Mouse (Mus musculus): ENCODE data around the gene Mrpl34. TPM values are rescaled to one million over a fixed set of nuclear protein-coding genes. Genes with fewer than 3 reads are reported as not detected.

The Mrpl34 gene
- total RNA-seq (2023): 10 to 100 TPM; 40.3 to 40.8 TPM

DNA sequence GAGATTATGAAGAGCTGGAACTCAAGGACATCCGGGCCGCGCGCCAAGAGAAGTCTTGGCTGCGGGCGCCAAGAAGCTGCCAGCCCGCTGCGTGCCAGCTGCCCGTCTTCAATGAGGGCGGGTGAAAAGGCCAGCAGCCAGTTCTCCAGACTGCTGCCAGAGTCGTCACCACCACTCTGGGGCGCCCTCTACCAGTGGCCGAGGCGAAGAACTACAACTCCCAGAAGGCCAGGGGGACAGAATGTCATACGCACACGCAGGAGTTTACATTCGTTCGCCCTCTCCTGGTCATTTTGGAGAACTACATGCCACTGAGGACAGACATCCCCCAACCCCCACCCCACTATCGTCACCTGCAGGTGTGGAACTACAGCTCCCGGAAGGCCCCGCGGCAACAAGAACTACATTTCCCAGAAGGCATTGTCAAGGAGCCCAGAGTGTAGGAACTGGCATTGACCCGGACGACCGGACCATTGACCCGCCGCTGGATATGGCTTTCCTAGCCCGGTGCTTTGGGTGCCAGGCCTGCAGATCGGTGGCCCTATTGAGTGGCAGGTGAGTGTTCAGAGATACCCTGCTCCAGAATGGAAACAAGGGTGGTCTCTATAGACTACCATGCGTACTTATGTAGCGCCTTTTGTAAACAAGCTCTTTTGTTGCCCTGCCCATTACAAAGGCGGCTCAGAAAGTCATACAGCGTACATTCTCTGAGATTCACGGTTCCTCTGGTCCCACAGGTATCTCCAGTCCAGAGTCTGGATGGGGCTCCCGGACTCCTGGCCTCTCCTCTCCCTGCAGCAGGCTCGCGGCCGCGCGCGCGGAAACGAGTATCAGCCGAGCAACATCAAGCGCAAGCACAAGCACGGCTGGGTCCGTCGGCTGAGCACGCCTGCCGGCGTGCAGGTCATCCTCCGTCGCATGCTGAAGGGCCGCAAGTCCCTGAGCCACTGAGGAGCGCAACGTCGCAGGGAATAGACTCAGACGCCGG lies at the start of gene Mrpl34:
Gene Mrpl34 (plus strand): TSS at position 447 of the 988 bp plus-strand sequence.

DNA sequence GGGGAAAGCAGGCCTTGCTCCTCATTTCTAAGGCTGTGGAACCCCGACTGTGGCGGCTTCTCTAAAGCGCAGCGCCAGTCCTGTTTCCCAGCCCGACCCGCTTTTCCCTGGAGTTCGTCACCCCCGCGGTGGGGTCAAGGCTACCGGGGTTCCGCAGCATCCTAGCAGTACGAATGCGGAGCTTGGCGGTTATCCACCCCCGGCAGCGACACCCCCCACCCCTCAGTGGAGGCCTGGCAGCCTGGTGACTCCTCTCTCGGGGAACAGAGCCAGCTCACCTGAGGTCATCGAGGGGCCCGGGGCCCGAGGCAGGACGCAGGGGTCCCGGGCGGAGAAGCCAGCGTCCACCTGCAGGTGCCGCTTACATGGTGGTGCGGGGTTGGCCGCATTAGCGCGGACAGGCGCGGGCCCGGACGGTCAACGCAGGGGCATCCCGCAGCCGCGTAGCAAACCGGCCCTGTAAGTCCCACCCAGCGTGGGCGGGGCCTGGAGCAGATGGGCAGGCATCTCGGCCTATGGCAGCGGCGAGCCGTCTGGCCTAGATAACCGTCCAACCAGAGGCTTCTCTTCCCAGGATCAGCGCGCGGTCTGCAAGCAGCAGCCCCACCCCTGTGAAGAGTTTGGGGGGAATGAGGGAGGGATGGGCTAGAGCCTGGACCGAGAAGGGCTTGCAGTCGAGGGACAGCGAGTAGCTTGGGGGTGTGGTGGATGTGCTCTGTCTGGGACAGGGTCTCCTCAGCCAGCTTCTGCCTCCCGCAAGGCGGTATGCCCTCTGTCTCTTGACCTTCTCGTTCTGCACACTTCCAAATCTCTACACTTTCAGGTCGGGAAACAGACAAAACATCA lies 1.3 kb upstream of the Mrpl34 start, which contains the start of gene Abhd8:
Gene Abhd8 (minus strand): TSS at position 468 of the 846 bp plus-strand sequence.

DNA sequence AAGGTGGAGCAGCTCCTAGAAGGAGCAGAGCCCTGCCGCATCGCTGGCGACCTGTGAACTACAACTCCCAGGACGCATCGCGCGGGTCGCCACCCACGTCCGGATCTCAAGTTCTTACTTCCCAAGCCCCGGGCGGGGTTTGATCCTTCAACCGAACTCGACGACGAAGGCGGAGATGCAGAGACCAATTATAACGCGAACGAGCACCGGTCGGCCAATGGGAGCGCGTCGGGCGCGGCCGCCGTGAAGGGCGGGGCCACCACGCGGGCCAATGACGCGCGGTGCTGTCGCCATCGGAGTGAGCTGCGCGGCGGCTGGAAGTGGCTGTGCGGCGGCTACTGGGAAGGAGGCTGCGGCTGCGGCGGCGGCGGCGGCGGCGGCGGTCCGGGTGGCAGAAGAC lies 4.2 kb downstream of the Mrpl34 start, which contains the start of gene Dda1:
Gene Dda1 (plus strand): TSS at position 284 of the 400 bp plus-strand sequence.

GRCm38 (mm10) chr8:71485142-71486135 lies 20.7 kb downstream of the Mrpl34 start, which contains the start of gene Ano8:
Gene Ano8, minus strand, starts transcription at chr8:71485963.

DNA sequence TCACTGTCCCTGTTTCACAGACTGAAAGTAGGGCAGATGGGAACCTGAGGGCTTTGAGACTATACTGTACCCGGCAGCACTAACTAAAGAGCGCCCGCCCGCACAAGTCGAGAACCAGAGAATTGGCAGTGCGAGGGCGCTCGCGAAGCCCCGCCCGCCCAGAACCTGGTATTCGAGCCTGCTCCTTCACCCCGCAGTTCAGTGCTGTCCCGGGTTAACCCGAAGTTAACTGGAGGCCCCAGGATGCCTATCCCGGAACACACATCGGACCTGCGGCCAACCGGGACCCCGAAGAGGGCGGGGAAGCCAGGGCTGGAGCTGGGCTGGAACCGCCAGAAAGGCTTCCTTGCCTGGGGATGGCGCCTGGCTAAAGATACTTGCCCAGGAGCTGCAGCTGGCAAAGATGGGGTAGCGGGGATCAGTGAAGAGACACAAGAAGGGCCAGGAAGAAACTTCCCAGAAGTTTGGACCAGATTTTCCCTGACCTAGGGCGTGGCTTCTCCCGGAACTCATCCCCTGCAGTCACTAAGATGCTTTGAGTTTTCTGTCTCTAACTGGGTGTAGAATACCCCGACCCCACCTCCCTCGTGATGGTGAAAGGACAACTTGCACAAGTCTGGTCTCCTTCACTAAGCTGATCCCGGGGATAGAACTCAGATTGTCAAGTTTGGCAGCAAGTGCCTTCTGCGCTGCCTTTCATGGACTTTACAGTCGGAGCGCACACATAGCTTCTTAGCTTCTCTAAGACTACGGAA lies 23.1 kb downstream of the Mrpl34 start, which contains the start of gene Gtpbp3:
Gene Gtpbp3 (plus strand): TSS at position 413 of the 755 bp plus-strand sequence.

GRCm38 (mm10) chr8:71511644-71512043 lies 46.9 kb downstream of the Mrpl34 start, which contains the start of gene Plvap:
Gene Plvap, minus strand, starts transcription at chr8:71511752.

Other genes starting within 250 kb of the Mrpl34 start
- gene Myo9b, start 192.2 kb upstream of the Mrpl34 start, total RNA-seq (2023): 100 to 1,000 TPM; 142 to 158 TPM
- 10 to 100 TPM; 26.0 to 31.3 TPM for gene Haus8, start 192.0 kb upstream of the Mrpl34 start, total RNA-seq (2023)
- 100 to 1,000 TPM; 267 to 299 TPM for gene Use1, start 98.1 kb upstream of the Mrpl34 start, total RNA-seq (2023)
- 10 to 100 TPM; 19.9 to 21.2 TPM for gene Ocel1, start 93.7 kb upstream of the Mrpl34 start, total RNA-seq (2023)
- 1 to 10 TPM; 7.7 to 9.2 TPM for gene Nr2f6, start 83.0 kb upstream of the Mrpl34 start, total RNA-seq (2023)
- not detected for gene Ushbp1, start 69.2 kb upstream of the Mrpl34 start, total RNA-seq (2023)
- gene Babam1, start 68.1 kb upstream of the Mrpl34 start, total RNA-seq (2023): 100 to 1,000 TPM; 122 to 127 TPM
- 1 to 10 TPM; 1.5 to 1.8 TPM for gene Ankle1, start 58.9 kb upstream of the Mrpl34 start, total RNA-seq (2023)
- 10 to 100 TPM; 94.0 to 94.4 TPM for gene Abhd8, start 1.3 kb upstream of the Mrpl34 start, total RNA-seq (2023)
- gene Dda1, start 4.2 kb downstream of the Mrpl34 start, total RNA-seq (2023): 100 to 1,000 TPM; 109 to 112 TPM
- 10 to 100 TPM; 22.9 to 29.4 TPM for gene Ano8, start 21.0 kb downstream of the Mrpl34 start, total RNA-seq (2023)
- gene Gtpbp3, start 23.1 kb downstream of the Mrpl34 start, total RNA-seq (2023): 10 to 100 TPM; 18.6 to 23.0 TPM
- gene Plvap, start 46.8 kb downstream of the Mrpl34 start, total RNA-seq (2023): not detected
- not detected for gene Ccdc194, start 60.8 kb downstream of the Mrpl34 start, total RNA-seq (2023)
- gene Bst2, start 72.5 kb downstream of the Mrpl34 start, total RNA-seq (2023): 10 to 100 TPM; 57.3 to 79.1 TPM
- 10 to 100 TPM; 29.8 to 42.6 TPM for gene Mvb12a, start 78.0 kb downstream of the Mrpl34 start, total RNA-seq (2023)
- 1 to 10 TPM in 1 of 2 experiments, under 1 TPM in 1; 0.83 to 1.7 TPM for gene Tmem221, start 93.9 kb downstream of the Mrpl34 start, total RNA-seq (2023)
- gene Nxnl1, start 101.6 kb downstream of the Mrpl34 start, total RNA-seq (2023): not detected
- gene Slc27a1, start 103.9 kb downstream of the Mrpl34 start, total RNA-seq (2023): 1 to 10 TPM; 4.8 to 5.7 TPM
- 10 to 100 TPM; 56.5 to 58.1 TPM for gene Pgls, start 127.2 kb downstream of the Mrpl34 start, total RNA-seq (2023)
- 1 to 10 TPM; 2.4 to 7.0 TPM for gene Fam129c, start 132.7 kb downstream of the Mrpl34 start, total RNA-seq (2023)
- gene Colgalt1, start 146.0 kb downstream of the Mrpl34 start, total RNA-seq (2023): 10 to 100 TPM; 47.7 to 51.6 TPM
- gene Unc13a, start 206.8 kb downstream of the Mrpl34 start, total RNA-seq (2023): under 1 TPM; 0.64 to 0.95 TPM
- gene Jak3, start 211.3 kb downstream of the Mrpl34 start, total RNA-seq (2023): 100 to 1,000 TPM; 103 to 113 TPM
- 10 to 100 TPM; 59.1 to 70.3 TPM for gene Insl3, start 224.3 kb downstream of the Mrpl34 start, total RNA-seq (2023)
- gene B3gnt3, start 236.8 kb downstream of the Mrpl34 start, total RNA-seq (2023): under 1 TPM; 0.64 to 0.89 TPM